Mouse (Mus musculus) lung, adult 2 months (tissue): ENCODE results near the gene Znhit2.

Experiments
- CTCF ChIP-seq: fragments of 200-500 bp; IDR thresholded peaks from 2 replicates; pipeline ENCODE4 v1.5.1; 2011; ENCODE audit warnings: mild to moderate bottlenecking, low read length, control low read depth; ENCODE audit not compliant: insufficient read depth
- POLR2A ChIP-seq: fragments of 200-500 bp; IDR thresholded peaks from 2 replicates; pipeline ENCODE4 v1.6.1; 2011; ENCODE audit warnings: low read depth, mild to moderate bottlenecking, control low read depth, low read length, borderline replicate concordance; ENCODE audit errors: extremely low read depth

GRCm38 (mm10) chr19:6054296-6054695 is 6.7 kb upstream of the Znhit2 start:
- TF ChIP-seq CTCF (no peak), POLR2A (no peak)
